Mouse (Mus musculus): ENCODE data around the gene Abcg5.

Abcg5 gene

DNA sequence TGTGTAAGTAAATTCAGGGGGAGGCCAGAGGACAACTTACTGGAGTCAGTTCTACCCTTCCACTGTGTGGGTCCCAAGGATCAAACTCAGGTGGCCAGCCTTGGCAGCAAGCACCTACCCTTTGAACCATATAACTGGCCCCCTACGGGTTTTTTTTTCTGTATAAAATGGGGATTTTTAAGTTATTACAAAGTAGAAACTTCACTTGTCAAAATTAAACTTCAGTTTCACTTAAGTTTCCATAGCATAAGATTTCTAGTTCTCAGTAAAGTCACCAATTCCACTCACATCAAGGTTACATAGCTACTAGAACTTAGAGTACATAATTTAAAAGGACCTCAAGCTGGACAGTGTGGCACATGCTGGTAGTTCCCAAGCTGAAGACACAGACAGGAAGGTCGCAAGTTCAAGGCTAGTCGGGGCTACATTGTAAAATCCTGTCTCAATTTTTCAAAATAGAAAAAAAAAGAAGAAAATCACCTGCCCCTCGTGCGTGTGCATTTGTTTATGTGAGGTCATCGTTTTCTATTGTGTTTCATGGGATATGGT is 66.2 kb downstream of the Abcg5 start:
- in situ Hi-C loops (cut with MboI, MseI): no loop called here

DNA sequence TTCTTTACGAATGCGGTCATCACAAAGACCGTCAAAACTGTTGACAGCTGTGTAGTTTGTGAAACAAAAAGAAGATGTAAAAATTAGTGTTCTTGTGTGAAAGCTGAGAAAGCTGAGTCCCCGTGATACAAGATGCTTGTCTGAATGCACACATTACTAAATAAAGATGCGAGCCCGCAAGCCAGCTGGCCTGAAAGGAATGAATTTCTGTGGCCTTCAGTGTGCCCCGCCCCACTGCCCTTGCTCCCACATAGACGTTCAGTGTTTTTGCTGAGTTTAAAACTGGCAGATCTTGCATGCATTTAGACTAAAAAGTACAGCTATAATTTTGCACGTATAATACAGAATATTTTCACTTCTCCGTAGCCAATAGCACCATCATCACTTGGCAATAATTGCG is 67.0 kb downstream of the Abcg5 start:
- in situ Hi-C loops (cut with MboI, MseI): no loop called here

DNA sequence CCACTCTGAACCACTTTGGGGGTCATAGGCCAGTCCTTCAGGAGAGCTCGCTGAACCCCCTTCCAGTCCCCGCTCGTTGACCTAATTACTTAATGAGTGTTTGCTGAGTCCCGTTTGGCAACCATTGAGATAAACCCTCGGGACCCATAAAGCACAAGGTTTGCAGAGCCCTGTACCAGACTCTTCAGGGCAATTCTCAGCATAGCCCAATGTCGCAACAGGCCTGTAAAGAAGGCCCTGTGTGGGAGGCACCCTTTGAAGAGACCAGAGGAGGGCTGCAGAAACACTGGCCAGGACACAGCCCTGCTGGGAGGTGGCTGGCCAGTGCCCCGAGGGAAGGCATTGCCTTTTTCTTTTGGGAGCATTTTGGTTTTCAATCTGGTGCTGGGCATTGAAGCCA is 70.8 kb downstream of the Abcg5 start:
- in situ Hi-C loops (cut with MboI, MseI): no loop called here

DNA sequence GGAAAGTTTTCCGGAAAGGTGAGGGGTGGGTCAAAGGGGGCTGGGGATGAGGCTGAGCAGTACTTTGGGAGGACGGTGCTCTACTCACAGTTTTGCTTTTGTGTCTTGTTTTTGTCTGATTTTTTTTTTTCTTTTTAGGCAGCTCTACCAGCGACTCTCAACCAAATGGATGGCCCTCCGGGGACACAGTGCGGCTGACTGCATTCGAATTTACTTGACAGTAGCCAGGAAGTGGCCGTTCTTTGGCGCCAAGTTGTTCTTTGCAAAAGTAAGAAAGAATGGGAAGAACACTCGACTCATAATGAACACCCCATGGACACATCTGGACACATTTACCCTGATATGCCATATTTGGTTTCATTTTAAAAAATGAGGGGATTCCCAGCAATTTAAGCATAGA is 71.3 kb downstream of the Abcg5 start:
- in situ Hi-C loops (cut with MboI, MseI): no loop called here

GRCm38 (mm10) chr17:84608606-84609005 is 74.2 kb downstream of the Abcg5 start:
- in situ Hi-C loops (cut with MboI, MseI): no loop called here

Measured in T-helper 1 cell (primary cell).